Mouse (Mus musculus) testis, adult 2 months (tissue): Measurements from ENCODE around the gene Gjc1.

Experiments used
- CTCF ChIP-seq: fragments of 200-500 bp; IDR thresholded peaks from 2 replicates; pipeline ENCODE4 v1.5.1; 2012; ENCODE audit warnings: low read depth, mild to moderate bottlenecking, inconsistent platforms, low read length, moderate library complexity; ENCODE audit not compliant: control insufficient read depth, insufficient read depth, insufficient replicate concordance
- POLR2A ChIP-seq: fragments of 200-500 bp; IDR thresholded peaks from 2 replicates; pipeline ENCODE4 v1.6.1; 2012; ENCODE audit warnings: low read depth, mild to moderate bottlenecking, inconsistent platforms, low read length, moderate library complexity; ENCODE audit not compliant: control insufficient read depth

DNA sequence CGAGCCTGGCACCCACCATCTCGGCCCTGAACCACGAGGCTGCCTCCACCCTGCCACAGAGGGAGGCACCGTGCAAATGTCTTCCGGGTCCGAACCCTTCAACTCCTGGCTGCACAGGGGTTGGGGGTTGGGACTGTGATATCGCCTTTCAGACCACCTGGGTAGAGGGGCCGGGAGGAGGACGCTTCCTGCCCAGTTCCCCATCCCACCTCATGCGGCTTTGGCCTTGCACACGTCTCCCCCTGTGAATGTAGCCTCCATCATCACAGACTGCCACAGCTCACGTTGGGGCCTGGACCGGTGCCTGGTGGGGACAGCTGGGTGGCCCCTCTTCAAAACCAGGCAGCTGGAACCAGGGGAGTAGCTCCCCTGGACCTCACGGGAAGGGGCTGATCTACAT, 41.3 kb downstream of the Gjc1 start:
- no peak for TF ChIP-seq CTCF
- TF ChIP-seq POLR2A: no peak
